Mouse (Mus musculus): ENCODE data around the gene Xbp1. TPM values are rescaled to one million over a fixed set of nuclear protein-coding genes. Genes with fewer than 3 reads are reported as not detected.

The Xbp1 gene
- total and polyA plus RNA-seq, 3 experiments, result 129 to 162 (median 156) TPM

GRCm38 (mm10) chr11:5571856-5572255, 51.4 kb downstream of the Xbp1 start:
- DNase-seq, result no peak

- DNase-seq, result no peak
Measured at GRCm38 (mm10) chr11:5573821-5574220, 53.4 kb downstream of the Xbp1 start.

- DNase-seq, result no peak
Measured at GRCm38 (mm10) chr11:5575046-5575445, 54.6 kb downstream of the Xbp1 start.

Other genes with a start within 250 kb of the Xbp1 start
- 10 to 100 TPM; 21.8 to 27.9 TPM for gene Znrf3, start 75.8 kb upstream of the Xbp1 start, total RNA-seq (2021)
- 11.9 and 15.7 TPM in 2 replicates for gene Znrf3, start 75.8 kb upstream of the Xbp1 start, polyA plus RNA-seq (2012; rRNA removed)
- 10 to 100 TPM; 19.5 to 32.0 TPM for gene Ccdc117, start 21.5 kb downstream of the Xbp1 start, total RNA-seq (2021)
- 5.0 and 6.5 TPM in 2 replicates for gene Ccdc117, start 21.5 kb downstream of the Xbp1 start, polyA plus RNA-seq (2012; rRNA removed)
- gene Ankrd36, start 49.0 kb downstream of the Xbp1 start, total RNA-seq (2021), result not detected
- gene Ankrd36, start 49.0 kb downstream of the Xbp1 start, polyA plus RNA-seq (2012; rRNA removed), result not detected in 2 replicates
- gene Mrps24, start 195.0 kb downstream of the Xbp1 start, total RNA-seq (2021), result 100 to 1,000 TPM; 137 to 178 TPM
- gene Mrps24, start 195.0 kb downstream of the Xbp1 start, polyA plus RNA-seq (2012; rRNA removed), result 740 and 796 TPM in 2 replicates
- 10 to 100 TPM; 63.8 to 65.2 TPM for gene Urgcp, start 241.7 kb downstream of the Xbp1 start, total RNA-seq (2021)
- 30.6 and 34.0 TPM in 2 replicates for gene Urgcp, start 241.7 kb downstream of the Xbp1 start, polyA plus RNA-seq (2012; rRNA removed)

Measured in adrenal gland, adult 2 months (tissue).